Mouse (Mus musculus): Measurements from ENCODE around the gene Vmn1r128. TPM values are rescaled to one million over a fixed set of nuclear protein-coding genes. Genes with fewer than 3 reads are reported as not detected.
"Not testable (repeated sequence)": the region's sequence is repeated elsewhere in the genome, so short reads cannot be mapped to it uniquely, and the experiment has no call there.

The Vmn1r128 gene
- polyA plus RNA-seq (2014; fragmentation: Nextera tagmentation; extraction: Ambion mirVana): not detected in 2 replicates

DNA sequence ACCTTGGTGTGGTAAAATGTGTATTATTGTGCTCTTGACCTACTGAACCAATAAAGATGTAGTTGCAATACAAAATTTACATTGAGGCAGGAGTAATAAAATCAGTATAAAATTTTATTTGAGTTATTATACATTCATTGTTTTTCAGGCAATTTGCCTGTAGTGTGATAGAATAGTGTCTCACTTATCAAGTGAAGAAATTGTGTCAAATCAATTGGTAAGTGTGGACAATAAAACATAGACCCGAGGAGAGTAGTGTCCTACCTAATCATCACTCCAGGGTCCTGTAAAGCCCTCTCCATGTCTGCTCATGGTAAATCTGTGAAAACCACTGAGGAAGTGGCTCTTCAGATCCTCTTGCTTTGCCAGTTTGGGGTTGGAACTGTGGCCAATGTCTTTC is at the start of gene Vmn1r128:
Gene Vmn1r128, plus strand, starts transcription at position 301 of the 400 bp plus-strand sequence.
- ATAC-seq (ENCODE audit: insufficient number of reproducible peaks, insufficient read depth, low FRiP score, low read depth); H3K27me3 ChIP-seq (ENCODE audit: control insufficient read depth, insufficient read depth, low read length); H3K9ac ChIP-seq (ENCODE audit: low read length); H3K36me3 ChIP-seq (ENCODE audit: control insufficient read depth, insufficient read depth, low read length); H3K4me2 ChIP-seq (ENCODE audit: low read length); H3K27ac ChIP-seq (replicated peaks in 1 of 2; ENCODE audit: control insufficient read depth in 1 of 2, insufficient read depth in 1 of 2, low read depth in 2 of 2, low read length in 2 of 2); H3K9me3 ChIP-seq (ENCODE audit: control insufficient read depth, low read length); H3K4me1 ChIP-seq (ENCODE audit: control insufficient read depth in 2 of 2, insufficient read depth in 2 of 2, low read length in 2 of 2); H3K4me3 ChIP-seq (ENCODE audit: control insufficient read depth in 1 of 2, insufficient read depth in 1 of 2, low read depth in 1 of 2, low read length in 2 of 2): not testable (repeated sequence)
- 61% methylated on average over 1 of the region's 1 CpGs for WGBS

- not testable (repeated sequence) for H3K4me1 ChIP-seq (ENCODE audit: control insufficient read depth in 2 of 2, insufficient read depth in 2 of 2, low read length in 2 of 2); H3K27me3 ChIP-seq (ENCODE audit: control insufficient read depth, insufficient read depth, low read length); H3K9ac ChIP-seq (ENCODE audit: low read length); H3K27ac ChIP-seq (replicated peaks in 1 of 2; ENCODE audit: control insufficient read depth in 1 of 2, insufficient read depth in 1 of 2, low read depth in 2 of 2, low read length in 2 of 2); ATAC-seq (ENCODE audit: insufficient number of reproducible peaks, insufficient read depth, low FRiP score, low read depth); H3K4me3 ChIP-seq (ENCODE audit: control insufficient read depth in 1 of 2, insufficient read depth in 1 of 2, low read depth in 1 of 2, low read length in 2 of 2); H3K36me3 ChIP-seq (ENCODE audit: control insufficient read depth, insufficient read depth, low read length); H3K4me2 ChIP-seq (ENCODE audit: low read length); H3K9me3 ChIP-seq (ENCODE audit: control insufficient read depth, low read length)
- WGBS: no CpG with 5 or more reads among the region's 5 CpGs
Measured at GRCm38 (mm10) chr7:21301367-21301766, 47.8 kb upstream of the Vmn1r128 start, which contains the start of gene Vmn1r126. TSS of gene Vmn1r126 (minus strand) at chr7:21301467.

- not testable (repeated sequence) for H3K4me2 ChIP-seq (ENCODE audit: low read length); H3K4me3 ChIP-seq (ENCODE audit: control insufficient read depth in 1 of 2, insufficient read depth in 1 of 2, low read depth in 1 of 2, low read length in 2 of 2); H3K27me3 ChIP-seq (ENCODE audit: control insufficient read depth, insufficient read depth, low read length); H3K9ac ChIP-seq (ENCODE audit: low read length); H3K9me3 ChIP-seq (ENCODE audit: control insufficient read depth, low read length); H3K36me3 ChIP-seq (ENCODE audit: control insufficient read depth, insufficient read depth, low read length); H3K4me1 ChIP-seq (ENCODE audit: control insufficient read depth in 2 of 2, insufficient read depth in 2 of 2, low read length in 2 of 2); ATAC-seq (ENCODE audit: insufficient number of reproducible peaks, insufficient read depth, low FRiP score, low read depth); H3K27ac ChIP-seq (replicated peaks in 1 of 2; ENCODE audit: control insufficient read depth in 1 of 2, insufficient read depth in 1 of 2, low read depth in 2 of 2, low read length in 2 of 2)
- WGBS: no CpG with 5 or more reads among the region's 3 CpGs
Measured at GRCm38 (mm10) chr7:21319761-21320160, 29.4 kb upstream of the Vmn1r128 start, which contains the start of gene Vmn1r127. TSS of gene Vmn1r127 (minus strand) at chr7:21319861.

GRCm38 (mm10) chr7:21361191-21361590 is 12.0 kb downstream of the Vmn1r128 start, which contains the start of gene Vmn1r129:
TSS of gene Vmn1r129 (minus strand) at chr7:21361291.
- no CpG with 5 or more reads among the region's 1 CpGs for WGBS

More at GRCm38 (mm10) chr7:21361191-21361590, 12.0 kb downstream of the Vmn1r128 start, which contains the start of gene Vmn1r129:
- not testable (repeated sequence) for H3K27ac ChIP-seq (replicated peaks in 1 of 2; ENCODE audit: control insufficient read depth in 1 of 2, insufficient read depth in 1 of 2, low read depth in 2 of 2, low read length in 2 of 2); H3K36me3 ChIP-seq (ENCODE audit: control insufficient read depth, insufficient read depth, low read length); ATAC-seq (ENCODE audit: insufficient number of reproducible peaks, insufficient read depth, low FRiP score, low read depth); H3K27me3 ChIP-seq (ENCODE audit: control insufficient read depth, insufficient read depth, low read length); H3K9ac ChIP-seq (ENCODE audit: low read length); H3K4me3 ChIP-seq (ENCODE audit: control insufficient read depth in 1 of 2, insufficient read depth in 1 of 2, low read depth in 1 of 2, low read length in 2 of 2); H3K4me2 ChIP-seq (ENCODE audit: low read length); H3K4me1 ChIP-seq (ENCODE audit: control insufficient read depth in 2 of 2, insufficient read depth in 2 of 2, low read length in 2 of 2); H3K9me3 ChIP-seq (ENCODE audit: control insufficient read depth, low read length)

Other genes starting within 250 kb of the Vmn1r128 start
- gene Vmn1r122, start 215.2 kb upstream of the Vmn1r128 start, polyA plus RNA-seq (2014; fragmentation: Nextera tagmentation; extraction: Ambion mirVana): not detected in 2 replicates
- not detected in 2 replicates for gene Vmn1r123, start 187.2 kb upstream of the Vmn1r128 start, polyA plus RNA-seq (2014; fragmentation: Nextera tagmentation; extraction: Ambion mirVana)
- gene Gm5157, start 158.9 kb upstream of the Vmn1r128 start, polyA plus RNA-seq (2014; fragmentation: Nextera tagmentation; extraction: Ambion mirVana): not detected in 2 replicates
- gene Vmn1r124, start 88.8 kb upstream of the Vmn1r128 start, polyA plus RNA-seq (2014; fragmentation: Nextera tagmentation; extraction: Ambion mirVana): not detected in 2 replicates
- not detected in 2 replicates for gene Vmn1r125, start 77.2 kb upstream of the Vmn1r128 start, polyA plus RNA-seq (2014; fragmentation: Nextera tagmentation; extraction: Ambion mirVana)
- not detected in 2 replicates for gene Vmn1r126, start 47.9 kb upstream of the Vmn1r128 start, polyA plus RNA-seq (2014; fragmentation: Nextera tagmentation; extraction: Ambion mirVana)
- gene Vmn1r127, start 29.5 kb upstream of the Vmn1r128 start, polyA plus RNA-seq (2014; fragmentation: Nextera tagmentation; extraction: Ambion mirVana): not detected in 2 replicates
- gene Vmn1r129, start 11.9 kb downstream of the Vmn1r128 start, polyA plus RNA-seq (2014; fragmentation: Nextera tagmentation; extraction: Ambion mirVana): not detected in 2 replicates
- not detected in 2 replicates for gene Gm6882, start 83.4 kb downstream of the Vmn1r128 start, polyA plus RNA-seq (2014; fragmentation: Nextera tagmentation; extraction: Ambion mirVana)
- not detected in 2 replicates for gene Vmn1r130, start 162.4 kb downstream of the Vmn1r128 start, polyA plus RNA-seq (2014; fragmentation: Nextera tagmentation; extraction: Ambion mirVana)
- gene Vmn1r131, start 196.7 kb downstream of the Vmn1r128 start, polyA plus RNA-seq (2014; fragmentation: Nextera tagmentation; extraction: Ambion mirVana): not detected in 2 replicates